Mouse (Mus musculus): ENCODE measurements around the gene Endod1. TPM values are rescaled to one million over a fixed set of nuclear protein-coding genes. Genes with fewer than 3 reads are reported as not detected.

Gene Endod1
- polyA plus RNA-seq, 1 experiment from 2014 or later, result 90.1 TPM

- DNase-seq (ENCODE audit: low spot score) (no peak), ATAC-seq (ENCODE audit: low FRiP score, low TSS enrichment) (no peak)
- Histone ChIP-seq H3K4me1 (replicated peaks; ENCODE audit: control insufficient read depth, insufficient read depth) (no peaks in the 10 kb centered on the region), H3K27ac (replicated peaks) (no peak overlapping the region), H3K27me3 (ENCODE audit: control insufficient read depth, insufficient read depth, low read length) (no peaks in the 10 kb centered on the region), H3K36me3 (ENCODE audit: control insufficient read depth, insufficient read depth, low read length) (peaks cover 1% of the 10 kb centered on the region; the same call in 1 of the 2 replicates), H3K4me2 (replicated peaks; ENCODE audit: low read depth) (no peak overlapping the region), H3K9ac (ENCODE audit: low read length) (no peak overlapping the region), H3K4me3 (ENCODE audit: low read depth, low read length) (no peak overlapping the region), H3K9me3 (ENCODE audit: control insufficient read depth, low read length) (no peaks in the 10 kb centered on the region)
- WGBS, result 72% methylated on average over 9 of the region's 9 CpGs
- TF ChIP-seq EP300 (optimal IDR thresholded peaks at IDR 0.05) (no peak), CTCF (IDR thresholded peaks at IDR 0.05; ENCODE audit: low read depth) (no peak)
Observed at GRCm38 (mm10) chr9:14304262-14304968, 76.9 kb downstream of the Endod1 start.

Other genes starting within 250 kb of the Endod1 start
- 6.6 and 8.2 TPM in 2 replicates for gene Sesn3, start 106.4 kb downstream of the Endod1 start, polyA plus RNA-seq (2015; fragmentation: Nextera tagmentation; extraction: Ambion mirVana)
- gene Kdm4d, start 119.0 kb upstream of the Endod1 start, polyA plus RNA-seq (2015; fragmentation: Nextera tagmentation; extraction: Ambion mirVana), result 0.16 and 0.21 TPM in 2 replicates
- 115 and 120 TPM in 2 replicates for gene Cwc15, start 119.1 kb upstream of the Endod1 start, polyA plus RNA-seq (2015; fragmentation: Nextera tagmentation; extraction: Ambion mirVana)

All from stomach, postnatal 0 days (tissue).